Mouse (Mus musculus) common myeloid progenitor, adult 5-6 weeks (primary cell): ENCODE measurements around the gene Ccdc58. TPM values are rescaled to one million over a fixed set of nuclear protein-coding genes. Genes with fewer than 3 reads are reported as not detected.
"Not testable (repeated sequence)": the region's sequence is repeated elsewhere in the genome, so short reads cannot be mapped to it uniquely, and the experiment has no call there.

Source experiments
- ATAC-seq: replicated peaks from 2 replicates; pipeline ENCODE4 v1.8.0; 2016; ENCODE audit warnings: low read depth, mild to moderate bottlenecking, moderate TSS enrichment, inconsistent platforms; ENCODE audit not compliant: poor library complexity, severe bottlenecking
- total RNA-seq: library from RNA; stranded (forward); fragments of 200-1000, 187-1606 nt; gene quantifications from 2 replicates; pipeline ENCODE4 v1.2.3, GENCODE M21; 2017

The Ccdc58 gene
- total RNA-seq, 1 experiment from 2014 or later, result 148 TPM

DNA sequence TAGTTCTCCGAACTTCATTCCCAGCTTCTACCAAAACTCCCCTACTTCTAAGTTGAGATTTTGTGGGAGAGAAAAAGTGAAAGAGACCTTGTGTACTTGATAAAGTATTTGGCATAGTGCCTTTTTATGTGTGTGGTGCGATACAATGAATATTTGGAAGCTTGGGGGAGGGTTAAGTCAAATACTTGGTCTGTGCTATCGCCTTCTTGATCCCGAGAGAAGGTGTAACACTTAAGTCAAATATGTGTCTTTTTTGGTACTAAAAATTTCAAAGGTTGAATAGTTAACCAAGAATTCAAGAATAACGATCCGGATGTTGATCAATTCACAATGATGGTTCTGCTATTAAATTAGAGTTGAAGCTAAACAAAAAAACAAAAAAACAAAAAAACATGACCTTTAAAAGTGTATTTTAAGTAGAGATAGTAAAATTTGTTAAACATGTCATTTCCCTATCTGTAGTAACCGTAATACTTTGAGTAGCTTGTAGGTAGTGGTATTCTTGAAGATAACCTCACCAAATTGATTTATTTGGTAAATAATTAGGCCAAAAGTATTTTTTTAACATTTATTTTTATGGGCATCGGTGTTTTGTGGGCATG, 1.0 kb downstream of the Ccdc58 start:
- ATAC-seq, result no peak

DNA sequence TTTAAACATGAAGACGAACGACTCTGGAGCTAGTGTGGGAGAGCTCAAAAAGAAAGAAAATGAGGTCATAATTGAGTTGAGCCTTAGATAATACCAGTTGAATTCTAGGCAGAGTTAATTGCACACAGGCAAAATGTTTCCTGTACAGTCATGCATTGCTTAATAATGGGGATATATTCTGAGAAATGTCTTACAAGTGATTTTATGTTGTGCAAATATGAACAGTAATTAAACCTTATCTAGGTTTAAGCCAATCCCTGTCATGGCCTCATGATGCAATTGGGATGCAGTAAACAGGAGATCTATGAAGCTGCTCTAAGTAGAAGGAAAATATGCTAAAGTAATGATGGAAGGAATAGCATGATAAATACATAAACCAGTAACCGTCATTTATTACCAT, 3.3 kb downstream of the Ccdc58 start:
- no peak for ATAC-seq

DNA sequence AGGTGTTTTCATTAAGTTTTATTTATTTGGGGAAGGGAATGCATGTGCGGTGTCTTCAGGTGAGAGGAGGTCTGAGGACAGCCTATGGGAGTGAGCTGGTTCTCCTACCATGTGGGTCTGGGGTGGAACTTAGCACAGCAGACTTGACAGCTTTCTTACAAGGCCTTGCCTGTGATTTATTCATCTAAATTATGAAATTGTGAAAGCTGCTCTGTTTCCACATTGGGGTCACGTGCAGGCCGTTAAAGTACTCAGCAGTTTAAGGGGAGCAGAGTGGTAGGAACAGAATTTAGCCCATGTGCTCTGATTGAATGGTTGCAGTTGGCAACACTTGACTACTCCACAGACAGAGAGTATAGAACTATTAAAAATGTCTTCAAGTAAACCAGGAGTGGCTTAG, 8.4 kb downstream of the Ccdc58 start:
- ATAC-seq, result no peak

DNA sequence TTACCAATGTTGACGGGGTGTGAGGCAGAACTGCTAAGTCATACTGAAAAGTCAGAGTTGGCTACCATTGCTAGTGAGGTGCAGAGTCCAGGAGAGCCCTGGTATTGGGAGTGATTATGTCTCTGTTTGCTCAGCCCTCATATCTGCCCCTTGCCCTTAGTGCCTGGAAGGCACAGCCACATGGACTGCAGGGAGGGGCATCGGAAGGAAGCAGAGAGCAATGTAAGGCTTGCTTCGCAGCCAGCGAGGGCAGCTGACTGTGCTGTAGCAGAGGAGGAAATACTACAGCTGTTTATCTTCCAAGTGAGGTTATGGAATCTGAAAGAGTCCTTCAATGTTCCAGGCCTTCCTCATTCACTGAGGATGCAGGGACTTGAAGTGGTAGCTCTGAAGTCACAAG, 16.4 kb downstream of the Ccdc58 start:
- no peak for ATAC-seq

DNA sequence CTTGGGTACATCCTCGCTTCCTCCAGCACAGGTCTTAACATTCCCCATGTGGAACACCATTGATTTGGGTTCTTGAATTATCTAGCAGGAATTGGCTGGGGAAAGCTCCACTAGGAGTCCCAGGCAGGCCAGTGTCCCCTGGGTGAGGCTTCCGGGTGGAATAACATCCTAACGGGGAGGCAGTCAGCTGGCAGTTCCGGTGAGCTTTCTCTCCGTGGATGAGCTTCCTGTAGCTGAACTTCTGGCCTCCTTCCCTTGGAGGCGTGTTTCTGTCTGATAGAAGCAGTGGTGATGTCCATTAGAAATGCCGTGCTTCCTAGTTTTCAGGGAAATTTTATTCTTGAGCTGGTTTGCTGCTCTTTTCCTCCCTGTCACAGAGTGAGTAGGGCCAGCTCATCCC, 17.6 kb downstream of the Ccdc58 start:
- ATAC-seq, result no peak

DNA sequence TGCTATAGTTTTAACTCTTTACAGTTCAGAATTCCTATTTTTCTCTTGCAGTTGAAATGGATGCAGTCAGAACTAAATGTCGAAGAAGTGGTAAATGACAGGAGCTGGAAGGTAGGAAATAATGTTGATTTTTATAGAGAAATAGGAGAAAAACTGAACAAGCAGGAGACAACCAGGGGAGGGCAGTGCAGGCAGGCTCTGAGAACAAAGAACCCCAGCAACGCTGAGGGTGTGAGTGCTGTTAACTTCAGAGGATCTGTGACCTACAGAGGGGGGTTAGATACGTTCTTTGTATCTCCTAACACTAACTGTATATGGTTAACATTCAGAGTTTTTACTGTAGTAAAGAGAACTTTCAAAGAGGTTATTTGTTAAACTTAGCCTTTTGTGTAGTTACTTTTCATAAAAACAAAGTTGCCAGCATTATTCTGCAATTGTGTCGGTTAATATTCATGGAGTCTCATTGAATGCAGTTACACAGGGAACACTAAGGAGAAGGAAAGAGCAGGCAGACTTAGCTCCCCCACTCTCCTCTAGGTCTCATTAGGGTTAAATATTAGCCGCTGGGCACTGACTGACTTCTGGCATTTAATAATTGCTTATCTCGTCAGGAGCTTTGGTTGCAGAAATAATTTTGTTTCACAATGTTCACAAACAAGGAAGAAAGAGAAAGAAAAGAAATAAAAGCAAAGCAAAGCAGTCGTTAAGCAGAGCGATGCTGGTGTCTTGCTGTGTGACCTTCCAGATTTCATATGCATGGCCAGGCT, 18.5 kb downstream of the Ccdc58 start:
- no peak for ATAC-seq

DNA sequence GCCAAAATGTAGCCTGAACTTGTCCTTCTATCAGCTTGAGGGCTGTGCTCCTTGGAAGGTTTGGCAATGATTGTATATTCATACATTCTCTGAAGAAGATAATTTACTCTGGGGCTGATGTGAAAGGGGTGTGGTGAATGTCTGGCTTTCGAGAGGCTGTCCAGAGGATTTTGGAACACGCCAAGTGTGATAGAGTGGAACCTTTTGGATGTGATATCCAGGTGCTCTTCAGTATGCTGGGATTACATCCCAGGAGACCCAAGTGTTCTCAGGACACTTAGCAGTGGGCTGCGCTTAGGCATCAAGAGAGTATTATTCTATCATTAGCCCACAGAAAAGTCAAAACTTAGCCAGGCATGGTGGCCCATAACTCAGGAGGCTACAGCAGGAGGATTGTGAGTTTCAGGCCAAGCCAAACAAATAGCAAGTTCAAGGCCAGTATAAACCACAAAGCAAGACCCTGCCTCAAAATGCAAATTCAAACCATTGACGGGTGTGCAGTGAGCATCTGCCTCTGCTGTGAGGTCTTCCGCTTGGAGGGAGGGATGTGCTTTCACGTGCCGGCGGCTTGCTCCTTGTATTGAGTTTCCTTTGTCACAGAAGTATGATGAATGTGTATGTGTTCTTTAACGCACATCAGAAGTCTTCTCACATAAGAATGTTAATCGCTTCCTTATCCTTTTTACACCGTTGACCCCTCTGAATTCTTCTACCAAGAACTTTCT, 19.5 kb downstream of the Ccdc58 start:
- ATAC-seq, result no peak

DNA sequence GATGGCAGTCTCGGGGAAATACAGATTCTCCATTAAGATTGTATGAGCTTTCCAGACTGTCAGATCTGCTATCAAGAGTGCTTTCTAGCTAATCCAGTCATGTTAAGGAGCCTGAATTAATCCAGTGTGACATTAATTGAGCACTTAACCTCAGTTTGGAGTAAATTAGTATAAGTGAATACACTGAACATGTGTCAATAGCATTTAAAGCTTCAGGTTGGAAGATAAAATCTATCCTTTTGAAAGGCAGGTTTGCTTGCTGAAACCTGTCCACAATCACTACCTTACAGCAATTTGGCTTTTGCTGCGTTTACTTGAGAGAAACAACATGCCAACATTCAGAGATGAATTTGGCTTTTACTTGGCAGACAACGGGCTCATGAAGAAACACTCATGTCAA, 22.6 kb downstream of the Ccdc58 start:
- ATAC-seq, result no peak

DNA sequence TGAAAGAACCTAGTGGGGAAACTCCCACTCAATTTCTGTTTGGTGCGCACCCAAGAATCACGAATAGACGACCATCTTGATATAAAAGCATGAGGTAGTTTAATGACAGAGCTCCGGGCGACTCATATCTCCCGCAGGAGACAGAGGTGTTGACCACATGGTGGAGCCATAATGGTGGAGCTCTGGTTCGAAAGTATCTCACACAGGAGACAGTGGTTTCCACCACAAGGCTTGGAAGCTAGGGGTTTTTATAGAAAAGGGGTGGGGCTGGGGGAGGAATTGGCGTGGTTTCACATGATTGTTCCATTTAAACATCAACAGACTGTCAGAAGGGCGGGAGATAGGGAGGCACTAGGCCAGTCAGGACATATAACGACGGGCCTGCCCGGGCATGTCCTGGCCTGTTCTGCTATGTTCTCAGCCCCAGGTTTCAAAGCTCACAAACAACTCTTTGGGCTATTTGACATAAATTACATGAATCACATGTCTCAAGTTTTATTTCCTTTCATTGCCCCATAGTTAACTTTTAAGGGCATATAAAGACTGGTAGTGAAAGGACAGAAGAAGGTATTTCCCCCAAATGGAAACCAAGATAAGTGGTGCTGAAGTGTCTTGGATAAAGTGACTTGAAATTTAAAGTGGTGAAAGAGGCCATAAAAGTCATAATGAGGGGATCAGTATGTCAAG, 26.5 kb downstream of the Ccdc58 start:
- ATAC-seq, result not testable (repeated sequence)

DNA sequence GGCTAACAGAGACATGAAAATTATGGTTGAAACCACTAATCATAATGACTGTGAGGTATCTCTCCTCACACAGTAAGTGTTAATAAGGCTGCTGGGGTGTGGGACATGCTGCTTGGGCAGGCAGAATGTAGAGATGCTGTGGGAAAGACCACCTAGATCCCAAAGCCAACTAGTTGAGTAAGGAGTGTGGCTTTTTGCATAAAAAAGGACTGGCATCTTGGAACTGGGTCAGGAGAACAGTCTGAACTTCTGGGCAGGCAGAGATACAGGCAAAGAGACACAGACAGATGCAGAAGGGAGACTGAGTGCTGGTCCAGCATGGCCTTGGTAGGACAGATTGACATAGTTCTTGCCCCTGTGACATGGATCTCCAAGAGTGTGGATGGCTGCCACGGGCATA, 30.0 kb downstream of the Ccdc58 start:
- no peak for ATAC-seq

DNA sequence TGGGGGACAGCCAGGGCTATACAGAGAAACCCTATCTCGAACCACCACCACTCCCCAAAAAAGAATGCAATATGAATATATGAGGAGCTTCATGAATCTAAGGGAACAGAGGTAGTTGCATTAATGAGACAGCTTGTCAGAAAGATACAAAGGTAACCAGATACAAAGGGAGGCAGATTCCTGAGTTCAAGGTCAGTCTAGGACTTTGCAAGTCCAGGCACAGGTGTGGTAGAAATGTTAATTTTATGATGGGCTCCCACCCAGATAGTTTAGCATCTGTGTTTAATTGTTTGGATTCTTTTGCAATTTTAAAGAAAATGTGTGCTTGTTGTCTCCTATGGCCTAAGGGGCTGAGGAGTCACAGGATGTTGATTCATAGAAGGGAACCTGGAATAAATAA, 30.7 kb downstream of the Ccdc58 start:
- ATAC-seq, result no peak

DNA sequence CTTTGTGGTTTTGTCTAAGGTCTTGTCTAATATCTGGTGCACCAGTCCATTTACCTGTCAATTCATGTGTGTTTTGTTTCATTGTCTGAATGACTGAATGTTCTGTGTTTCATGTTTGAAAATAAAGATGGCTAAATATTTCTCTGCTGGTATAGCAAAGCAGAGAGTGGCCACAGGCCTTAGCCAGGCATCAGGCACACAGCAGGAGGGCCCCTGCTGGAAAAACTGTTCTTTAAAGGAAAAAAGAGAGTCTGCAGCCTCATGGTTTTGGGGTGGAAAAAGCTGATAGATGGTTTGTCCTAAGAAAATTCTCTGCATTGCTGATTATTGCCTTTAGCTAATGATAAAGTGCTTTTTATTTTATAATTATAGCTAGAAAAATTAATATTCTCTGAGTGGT, 40.0 kb downstream of the Ccdc58 start:
- not testable (repeated sequence) for ATAC-seq

DNA sequence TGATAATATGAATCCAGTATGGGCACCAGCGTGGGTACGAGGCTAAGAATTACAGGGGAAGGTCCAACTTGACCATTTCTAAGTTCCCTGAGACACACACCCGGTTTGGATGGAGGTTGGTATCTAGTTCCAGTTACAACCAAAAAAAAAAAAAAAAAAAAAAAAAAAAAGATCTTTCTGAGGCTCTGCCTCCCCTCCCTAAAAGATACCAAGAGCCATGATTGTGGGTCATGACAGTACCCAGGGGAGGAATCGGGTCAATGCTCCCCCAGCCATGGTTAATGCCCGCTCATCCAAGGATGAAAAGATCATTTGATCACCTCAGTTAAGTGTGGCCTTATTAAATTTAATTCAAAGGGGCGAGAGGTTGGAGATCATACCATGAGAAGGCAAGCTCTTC, 44.3 kb downstream of the Ccdc58 start:
- ATAC-seq, result not testable (repeated sequence)

DNA sequence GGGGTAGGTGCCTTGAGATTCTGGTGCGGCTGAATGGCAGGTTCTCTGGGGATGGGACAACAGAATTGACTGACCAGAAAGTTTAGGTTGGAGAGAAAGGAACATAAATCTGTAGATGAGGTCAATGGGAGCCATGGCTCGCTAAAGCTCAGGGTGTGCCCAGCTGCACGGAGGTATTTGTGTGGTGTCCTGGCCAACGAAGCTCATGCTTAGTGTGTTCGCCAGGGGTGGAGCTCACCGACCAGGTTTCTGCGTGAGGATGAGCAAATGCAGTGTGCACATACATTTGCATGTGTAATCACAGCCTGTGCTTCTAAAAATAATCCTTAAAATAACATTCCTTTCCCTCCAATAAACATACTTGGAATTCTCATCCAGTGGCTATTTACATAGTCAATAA, 56.6 kb downstream of the Ccdc58 start:
- no peak for ATAC-seq

DNA sequence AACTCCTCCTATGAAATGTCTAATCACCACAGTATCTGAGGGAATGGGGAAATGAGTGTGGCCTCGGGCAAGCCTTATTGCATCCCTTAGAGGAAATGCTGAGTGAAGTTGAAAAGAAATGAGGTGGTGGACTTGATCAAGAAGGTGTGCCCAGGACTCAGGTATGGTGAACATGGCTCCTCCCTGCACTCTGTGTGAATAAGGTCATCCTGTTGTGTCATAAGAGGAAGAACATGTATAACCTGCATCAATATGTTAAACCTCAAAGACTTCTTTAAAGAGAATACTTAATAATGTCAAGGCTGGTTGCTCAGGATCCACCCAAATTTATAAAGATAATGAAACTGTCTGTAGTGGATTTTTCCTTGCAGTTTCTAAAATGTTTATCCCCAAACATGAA, 59.7 kb downstream of the Ccdc58 start, which contains the start of gene Csta1:
Gene Csta1, minus strand, starts transcription at position 101 of the 400 bp plus-strand sequence.
- no peak for ATAC-seq

DNA sequence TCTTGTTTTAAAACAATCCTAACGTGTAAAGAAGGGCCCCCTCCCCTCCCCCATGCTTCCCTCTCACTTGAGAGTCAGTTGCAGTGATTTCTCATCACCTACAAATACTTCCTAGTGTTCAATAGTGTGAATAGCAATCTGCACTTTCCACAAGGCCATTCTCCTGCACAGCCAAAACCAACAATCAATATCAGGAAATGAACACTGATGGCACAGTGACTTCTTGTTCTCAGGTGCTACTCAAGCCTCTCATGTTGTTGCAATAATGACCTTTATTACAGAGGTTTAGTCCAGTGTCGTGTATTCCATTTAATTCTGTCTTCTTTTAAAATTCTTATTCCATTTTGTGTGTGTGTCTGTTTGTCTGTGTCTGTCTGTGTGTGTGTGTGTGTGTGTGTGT, 66.7 kb downstream of the Ccdc58 start:
- no peak for ATAC-seq

Other genes with a start within 250 kb of the Ccdc58 start
- gene Parp14, start 200.1 kb upstream of the Ccdc58 start, total RNA-seq, result 16.1 and 20.6 TPM in 2 replicates
- gene Parp9, start 133.2 kb upstream of the Ccdc58 start, total RNA-seq, result 38.2 and 48.5 TPM in 2 replicates
- gene Dtx3l, start 132.5 kb upstream of the Ccdc58 start, total RNA-seq, result 42.5 and 48.7 TPM in 2 replicates
- 35.0 and 60.1 TPM in 2 replicates for gene Kpna1, start 92.9 kb upstream of the Ccdc58 start, total RNA-seq
- gene Wdr5b, start 30.5 kb upstream of the Ccdc58 start, total RNA-seq, result 8.1 and 11.0 TPM in 2 replicates
- 111 and 118 TPM in 2 replicates for gene Fam162a, start 91 bp upstream of the Ccdc58 start, total RNA-seq
- not detected in 2 replicates for gene Csta1, start 59.6 kb downstream of the Ccdc58 start, total RNA-seq
- not detected in 2 replicates for gene Stfa2l1, start 85.1 kb downstream of the Ccdc58 start, total RNA-seq
- gene Gm5483, start 112.5 kb downstream of the Ccdc58 start, total RNA-seq, result 0.55 TPM in 1 of 2 replicates, not detected in the other
- not detected in 2 replicates for gene Gm5416, start 138.7 kb downstream of the Ccdc58 start, total RNA-seq
- gene 2010005H15Rik, start 149.8 kb downstream of the Ccdc58 start, total RNA-seq, result not detected in 2 replicates
- gene Stfa1, start 205.3 kb downstream of the Ccdc58 start, total RNA-seq, result 0.69 TPM in 1 of 2 replicates, not detected in the other